Mouse (Mus musculus) forebrain, embryonic 16.5 days (tissue): ENCODE measurements around the gene Pax3. TPM values are rescaled to one million over a fixed set of nuclear protein-coding genes. Genes with fewer than 3 reads are reported as not detected.

Source experiments
- ATAC-seq: fragments of 200-750 bp; cut with Nextera tagmentation; 2 replicates; pipeline ENCODE4 v1.8.0; 2017; ENCODE audit warnings: mild to moderate bottlenecking, moderate library complexity
- H3K27ac ChIP-seq: fragments of 300-500 bp; sonication (generic); 2 replicates; pipeline ENCODE4 v1.5.1; 2014; ENCODE audit warnings: low read length, control low read depth
- H3K27me3 ChIP-seq: fragments of 300-500 bp; sonication (generic); replicated peaks from 2 replicates; pipeline ENCODE4 v1.6.1; 2014; ENCODE audit warnings: low read length; ENCODE audit not compliant: control insufficient read depth, insufficient read depth
- H3K36me3 ChIP-seq: fragments of 300-500 bp; sonication (generic); 2 replicates; pipeline ENCODE4 v1.6.1; 2014; ENCODE audit not compliant: control insufficient read depth, insufficient read depth
- H3K4me1 ChIP-seq: fragments of 300-500 bp; sonication (generic); replicated peaks from 2 replicates; pipeline ENCODE4 v1.6.1; 2014; ENCODE audit warnings: low read length; ENCODE audit not compliant: control insufficient read depth, insufficient read depth
- H3K4me2 ChIP-seq: fragments of 300-500 bp; sonication (generic); 2 replicates; pipeline ENCODE4 v1.6.1; 2014; ENCODE audit warnings: mild to moderate bottlenecking, low read length, control low read depth
- H3K4me3 ChIP-seq: fragments of 300-500 bp; sonication (generic); replicated peaks from 2 replicates; pipeline ENCODE4 v1.5.1; 2014; ENCODE audit warnings: mild to moderate bottlenecking, low read length, control low read depth
- H3K9ac ChIP-seq: fragments of 300-500 bp; sonication (generic); replicated peaks from 2 replicates; pipeline ENCODE4 v1.6.1; 2014; ENCODE audit warnings: low read depth, low read length, control low read depth
- H3K9me3 ChIP-seq: fragments of 300-500 bp; sonication (generic); 2 replicates; pipeline ENCODE4 v1.6.1; 2016; ENCODE audit warnings: low read length; ENCODE audit not compliant: control insufficient read depth
- WGBS: fragments of 180-500 bp; shearing (Covaris S2); extraction: QIAGEN DNeasy Blood & Tissue Kit; methylation state at CpG from one replicate; pipeline ENCODE4 v1.1.7; 2014; 5-methylcytosine and 5-hydroxymethylcytosine counted together
- polyA plus RNA-seq: library from polyadenylated mRNA; unstranded; fragments of >200 nt; fragmentation: Nextera tagmentation; extraction: Ambion mirVana; gene quantifications from 2 replicates; pipeline ENCODE4 v1.2.1, GENCODE M21; 2015

Pax3 gene
- polyA plus RNA-seq, 1 experiment from 2014 or later, result not detected

GRCm38 (mm10) chr1:78057939-78058338 lies 139.0 kb downstream of the Pax3 start:
- H3K27ac ChIP-seq, result no peak overlapping the region
- no peak for ATAC-seq
- no peak overlapping the region for H3K9ac ChIP-seq
- no peaks in the 10 kb centered on the region; the same call in 1 of the 2 replicates for H3K9me3 ChIP-seq
- no peak overlapping the region for H3K4me2 ChIP-seq
- H3K4me3 ChIP-seq, result no peak overlapping the region
- H3K36me3 ChIP-seq, result no peaks in the 10 kb centered on the region
- 75% methylated on average over 4 of the region's 4 CpGs for WGBS
- no peaks in the 10 kb centered on the region for H3K4me1 ChIP-seq
- H3K27me3 ChIP-seq, result no peaks in the 10 kb centered on the region

GRCm38 (mm10) chr1:78053677-78054076 lies 143.3 kb downstream of the Pax3 start:
- H3K27ac ChIP-seq, result no peak overlapping the region
- no peak for ATAC-seq
- H3K4me1 ChIP-seq, result no peaks in the 10 kb centered on the region
- H3K27me3 ChIP-seq, result no peaks in the 10 kb centered on the region
- no peaks in the 10 kb centered on the region; the same call in 1 of the 2 replicates for H3K9me3 ChIP-seq
- H3K36me3 ChIP-seq, result no peaks in the 10 kb centered on the region
- no peak overlapping the region for H3K4me3 ChIP-seq
- H3K9ac ChIP-seq, result no peak overlapping the region
- H3K4me2 ChIP-seq, result no peak overlapping the region
- WGBS, result 61% methylated on average over 6 of the region's 6 CpGs

Other genes starting within 250 kb of the Pax3 start
- 0.43 and 0.89 TPM in 2 replicates for gene Sgpp2, start 113.2 kb upstream of the Pax3 start, polyA plus RNA-seq